Mouse (Mus musculus): ENCODE results near the gene Mrpl36. TPM values are rescaled to one million over a fixed set of nuclear protein-coding genes. Genes with fewer than 3 reads are reported as not detected.
A peak's percentile ranks its signal among the peaks of the same experiment; 100 is the strongest.

Gene Mrpl36
- 119 and 124 TPM in 2 replicates for polyA plus RNA-seq (2016; fragmentation: Nextera tagmentation; extraction: Ambion mirVana)

DNA sequence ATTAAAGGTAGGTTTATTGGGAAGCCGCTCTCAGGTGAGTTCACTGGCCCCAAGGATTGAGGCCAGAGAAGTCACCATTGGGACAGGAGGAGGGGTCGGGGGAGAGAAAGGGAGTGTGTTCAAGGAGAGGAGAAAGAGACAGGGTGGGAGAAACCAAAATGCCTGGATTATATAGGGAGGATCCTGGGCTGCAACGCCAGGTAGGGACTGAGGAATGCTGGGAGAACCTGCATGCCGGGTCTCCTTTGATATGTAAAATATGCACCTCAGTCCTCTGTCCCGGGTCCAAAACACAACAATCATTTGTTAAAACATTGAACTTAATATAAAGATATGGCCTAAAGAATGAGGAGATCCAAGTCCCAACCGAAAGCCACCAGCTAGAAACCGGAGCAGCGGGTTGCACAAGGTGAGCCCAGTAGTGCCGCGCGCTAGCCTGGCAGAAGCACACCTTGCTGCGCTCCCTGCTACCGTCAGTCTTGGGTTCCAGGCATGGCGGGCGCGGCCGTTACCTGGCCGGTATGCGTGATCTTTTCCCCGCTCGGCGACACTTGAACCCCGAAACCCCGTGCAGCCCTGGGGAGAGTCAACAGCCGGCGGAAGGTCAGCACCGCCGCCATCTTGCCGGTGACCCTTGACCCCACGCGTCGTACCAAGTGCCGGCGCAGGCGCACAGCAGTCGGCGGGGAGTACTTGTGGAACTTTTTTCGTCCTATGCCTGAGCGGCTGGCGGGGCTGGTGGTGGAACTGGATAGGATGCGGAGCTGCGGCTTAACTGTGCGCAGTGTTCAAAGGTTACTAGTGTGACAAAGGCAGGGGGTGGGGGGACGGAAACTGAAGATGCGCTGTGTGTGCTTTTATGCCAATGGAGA, at the start of gene Mrpl36, which contains the start of gene Ndufs6:
TSS of gene Mrpl36 (plus strand) at position 687 of the 872 bp plus-strand sequence.
TSS of gene Ndufs6 (minus strand) at position 716 of the 872 bp plus-strand sequence.
- Histone ChIP-seq H3K4me2 (replicated peaks) (peak within 1 kb of the TSS; percentile 75), H3K9ac (peak within 1 kb of the TSS; percentile 68), H3K27me3 (no peaks in the 10 kb centered on the region), H3K36me3 (peaks cover 26% of the 10 kb centered on the region; the same call in 1 of the 2 replicates), H3K9me3 (no peaks in the 10 kb centered on the region), H3K27ac (peak within 1 kb of the TSS; percentile 80), H3K4me3 (peak within 1 kb of the TSS; percentile 75), H3K4me1 (peaks cover 8% of the 10 kb centered on the region)
- WGBS: 2% methylated on average over 45 of the region's 45 CpGs
- peak; percentile 88 for ATAC-seq (ENCODE audit: insufficient number of reproducible peaks, insufficient read depth, low FRiP score, low TSS enrichment)

GRCm38 (mm10) chr13:73279196-73279595, 49.1 kb upstream of the Mrpl36 start:
- H3K9me3 ChIP-seq: no peaks in the 10 kb centered on the region
- H3K4me3 ChIP-seq: no peak overlapping the region
- no peaks in the 10 kb centered on the region for H3K4me1 ChIP-seq
- peaks cover 17% of the 10 kb centered on the region for H3K27me3 ChIP-seq
- no peak overlapping the region for H3K27ac ChIP-seq
- no peak overlapping the region for H3K9ac ChIP-seq
- no peak for ATAC-seq (ENCODE audit: insufficient number of reproducible peaks, insufficient read depth, low FRiP score, low TSS enrichment)
- 21% methylated on average over 1 of the region's 1 CpGs for WGBS
- H3K4me2 ChIP-seq (replicated peaks): no peak overlapping the region
- no peaks in the 10 kb centered on the region for H3K36me3 ChIP-seq

- Histone ChIP-seq H3K4me1 (no peaks in the 10 kb centered on the region), H3K4me2 (replicated peaks) (no peak overlapping the region), H3K27ac (no peak overlapping the region), H3K9ac (no peak overlapping the region), H3K36me3 (no peaks in the 10 kb centered on the region), H3K9me3 (no peaks in the 10 kb centered on the region), H3K4me3 (no peak overlapping the region), H3K27me3 (no peaks in the 10 kb centered on the region)
- 57% methylated on average over 2 of the region's 2 CpGs for WGBS
- ATAC-seq (ENCODE audit: insufficient number of reproducible peaks, insufficient read depth, low FRiP score, low TSS enrichment): no peak
These were observed 45.9 kb upstream of the Mrpl36 start for GRCm38 (mm10) chr13:73282407-73282806.

GRCm38 (mm10) chr13:73283534-73283933, 44.8 kb upstream of the Mrpl36 start:
- ATAC-seq (ENCODE audit: insufficient number of reproducible peaks, insufficient read depth, low FRiP score, low TSS enrichment): no peak
- Histone ChIP-seq H3K4me1 (no peaks in the 10 kb centered on the region), H3K36me3 (no peaks in the 10 kb centered on the region), H3K9ac (no peak overlapping the region), H3K27ac (no peak overlapping the region), H3K4me2 (replicated peaks) (no peak overlapping the region), H3K4me3 (no peak overlapping the region), H3K27me3 (no peaks in the 10 kb centered on the region), H3K9me3 (no peaks in the 10 kb centered on the region)
- 79% methylated on average over 1 of the region's 1 CpGs for WGBS

DNA sequence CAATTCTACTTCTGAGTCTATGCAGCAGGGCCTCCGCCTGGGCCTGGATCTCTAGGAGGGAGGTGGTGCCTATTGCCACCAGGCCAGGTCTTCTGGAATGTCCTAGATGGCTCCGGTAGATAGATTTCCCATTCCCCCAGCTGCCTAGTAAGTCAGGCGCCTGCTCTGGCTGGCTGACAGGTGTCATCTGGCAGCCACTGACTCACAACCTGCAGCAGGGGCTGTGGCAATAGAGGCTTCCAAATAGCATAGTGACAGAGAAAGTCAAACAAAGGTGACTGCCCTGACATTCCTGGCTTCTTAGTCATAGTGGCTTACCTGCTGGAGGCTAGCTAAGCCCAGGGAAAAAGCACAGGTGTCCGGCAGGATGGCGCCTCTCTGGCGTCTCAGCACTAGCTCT, 38.1 kb upstream of the Mrpl36 start:
- no peak for ATAC-seq (ENCODE audit: insufficient number of reproducible peaks, insufficient read depth, low FRiP score, low TSS enrichment)
- Histone ChIP-seq H3K9ac (no peak overlapping the region), H3K4me1 (no peaks in the 10 kb centered on the region), H3K4me2 (replicated peaks) (no peak overlapping the region), H3K27ac (no peak overlapping the region), H3K27me3 (no peaks in the 10 kb centered on the region), H3K4me3 (no peak overlapping the region), H3K36me3 (no peaks in the 10 kb centered on the region), H3K9me3 (no peaks in the 10 kb centered on the region)
- 80% methylated on average over 6 of the region's 6 CpGs for WGBS

DNA sequence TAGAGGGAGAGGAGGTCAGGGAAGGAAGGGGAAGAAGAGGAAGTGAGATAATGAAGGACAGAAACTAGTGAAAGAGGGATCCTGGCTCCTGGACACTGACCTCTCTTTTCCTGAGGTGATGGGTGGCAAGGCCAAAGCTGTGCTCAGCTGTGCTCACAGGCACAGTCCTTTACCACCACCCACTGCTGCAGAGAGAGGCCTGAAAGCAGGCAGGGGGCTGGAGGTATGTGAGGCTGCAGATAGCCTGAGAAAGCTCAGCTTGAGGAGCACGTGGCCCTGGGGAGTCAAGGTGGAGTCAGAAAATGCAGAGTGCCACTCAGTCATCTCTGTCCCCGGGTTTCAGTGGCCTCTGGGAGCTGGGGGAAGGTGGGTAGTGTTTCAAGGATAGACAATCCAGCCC, 37.2 kb upstream of the Mrpl36 start:
- ATAC-seq (ENCODE audit: insufficient number of reproducible peaks, insufficient read depth, low FRiP score, low TSS enrichment): no peak
- Histone ChIP-seq H3K27me3 (no peaks in the 10 kb centered on the region), H3K9me3 (no peaks in the 10 kb centered on the region), H3K9ac (no peak overlapping the region), H3K27ac (no peak overlapping the region), H3K4me1 (no peaks in the 10 kb centered on the region), H3K4me3 (no peak overlapping the region), H3K36me3 (no peaks in the 10 kb centered on the region), H3K4me2 (replicated peaks) (no peak overlapping the region)
- WGBS: 38% methylated on average over 2 of the region's 2 CpGs

- 60% methylated on average over 4 of the region's 4 CpGs for WGBS
- Histone ChIP-seq H3K27me3 (no peaks in the 10 kb centered on the region), H3K9me3 (no peaks in the 10 kb centered on the region), H3K27ac (no peak overlapping the region), H3K4me3 (no peak overlapping the region), H3K4me2 (replicated peaks) (no peak overlapping the region), H3K9ac (no peak overlapping the region), H3K4me1 (no peaks in the 10 kb centered on the region), H3K36me3 (no peaks in the 10 kb centered on the region)
- ATAC-seq (ENCODE audit: insufficient number of reproducible peaks, insufficient read depth, low FRiP score, low TSS enrichment): no peak
These were observed 29.6 kb upstream of the Mrpl36 start for GRCm38 (mm10) chr13:73298717-73299116.

- no peaks in the 10 kb centered on the region for H3K27me3 ChIP-seq
- no peak overlapping the region for H3K9ac ChIP-seq
- no peak overlapping the region for H3K4me3 ChIP-seq
- H3K27ac ChIP-seq: no peak overlapping the region
- H3K36me3 ChIP-seq: no peaks in the 10 kb centered on the region
- WGBS: 91% methylated on average over 5 of the region's 5 CpGs
- ATAC-seq (ENCODE audit: insufficient number of reproducible peaks, insufficient read depth, low FRiP score, low TSS enrichment): no peak
- no peaks in the 10 kb centered on the region for H3K9me3 ChIP-seq
- no peaks in the 10 kb centered on the region for H3K4me1 ChIP-seq
- H3K4me2 ChIP-seq (replicated peaks): no peak overlapping the region
These were observed 29.0 kb upstream of the Mrpl36 start for GRCm38 (mm10) chr13:73299322-73299721.

GRCm38 (mm10) chr13:73304729-73305128, 23.6 kb upstream of the Mrpl36 start:
- 63% methylated on average over 6 of the region's 6 CpGs for WGBS
- Histone ChIP-seq H3K9ac (no peak overlapping the region), H3K4me1 (no peaks in the 10 kb centered on the region), H3K27ac (no peak overlapping the region), H3K36me3 (no peaks in the 10 kb centered on the region), H3K9me3 (no peaks in the 10 kb centered on the region), H3K27me3 (peaks cover 12% of the 10 kb centered on the region; the same call in 1 of the 2 replicates), H3K4me2 (replicated peaks) (no peak overlapping the region), H3K4me3 (no peak overlapping the region)
- no peak for ATAC-seq (ENCODE audit: insufficient number of reproducible peaks, insufficient read depth, low FRiP score, low TSS enrichment)

GRCm38 (mm10) chr13:73305398-73306084, 22.8 kb upstream of the Mrpl36 start:
- H3K9ac ChIP-seq: no peak overlapping the region
- H3K27me3 ChIP-seq: peaks cover 12% of the 10 kb centered on the region; the same call in 1 of the 2 replicates
- H3K4me1 ChIP-seq: no peaks in the 10 kb centered on the region
- H3K4me2 ChIP-seq (replicated peaks): no peak overlapping the region
- no peaks in the 10 kb centered on the region for H3K36me3 ChIP-seq
- ATAC-seq (ENCODE audit: insufficient number of reproducible peaks, insufficient read depth, low FRiP score, low TSS enrichment): no peak
- H3K4me3 ChIP-seq: no peak overlapping the region
- H3K27ac ChIP-seq: no peak overlapping the region
- no peaks in the 10 kb centered on the region for H3K9me3 ChIP-seq
- WGBS: 42% methylated on average over 8 of the region's 8 CpGs

DNA sequence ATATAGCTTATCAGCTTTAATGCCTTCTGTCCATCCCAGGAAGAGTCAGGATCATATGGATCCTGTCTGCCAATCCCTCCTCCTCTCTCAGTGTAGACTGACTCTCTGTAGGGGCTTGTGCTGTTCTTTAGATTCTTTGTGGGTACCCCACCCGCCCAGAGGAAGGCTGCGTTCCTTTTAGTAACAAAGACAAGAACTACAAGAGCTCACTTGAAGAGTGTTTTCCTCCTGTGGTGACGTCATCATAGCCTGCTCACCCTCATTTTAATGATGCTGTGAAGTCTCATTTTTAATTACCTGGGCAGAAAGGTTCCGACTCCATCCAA, 22.3 kb upstream of the Mrpl36 start:
- H3K9me3 ChIP-seq: no peaks in the 10 kb centered on the region
- H3K9ac ChIP-seq: no peak overlapping the region
- WGBS: 53% methylated on average over 4 of the region's 4 CpGs
- H3K4me2 ChIP-seq (replicated peaks): no peak overlapping the region
- ATAC-seq (ENCODE audit: insufficient number of reproducible peaks, insufficient read depth, low FRiP score, low TSS enrichment): no peak
- no peak overlapping the region for H3K4me3 ChIP-seq
- H3K27me3 ChIP-seq: peaks cover 12% of the 10 kb centered on the region; the same call in 1 of the 2 replicates
- no peaks in the 10 kb centered on the region for H3K4me1 ChIP-seq
- H3K27ac ChIP-seq: no peak overlapping the region
- no peaks in the 10 kb centered on the region for H3K36me3 ChIP-seq

- Histone ChIP-seq H3K4me3 (no peak overlapping the region), H3K27me3 (peaks cover 12% of the 10 kb centered on the region; the same call in 1 of the 2 replicates), H3K27ac (no peak overlapping the region), H3K9me3 (no peaks in the 10 kb centered on the region), H3K9ac (no peak overlapping the region), H3K36me3 (no peaks in the 10 kb centered on the region), H3K4me1 (no peaks in the 10 kb centered on the region), H3K4me2 (replicated peaks) (no peak overlapping the region)
- no peak for ATAC-seq (ENCODE audit: insufficient number of reproducible peaks, insufficient read depth, low FRiP score, low TSS enrichment)
- 63% methylated on average over 4 of the region's 4 CpGs for WGBS
These were observed 21.9 kb upstream of the Mrpl36 start for GRCm38 (mm10) chr13:73306430-73306829.
